Mouse (Mus musculus) induced T-regulatory cell, adult 2 months (primary cell): ENCODE results near the gene Pld1.

Experiments used
- DNase-seq: peaks from one replicate; pipeline ENCODE4 v3.0.0-alpha.2; 2012; ENCODE audit warnings: low read depth

Pld1 gene

DNA sequence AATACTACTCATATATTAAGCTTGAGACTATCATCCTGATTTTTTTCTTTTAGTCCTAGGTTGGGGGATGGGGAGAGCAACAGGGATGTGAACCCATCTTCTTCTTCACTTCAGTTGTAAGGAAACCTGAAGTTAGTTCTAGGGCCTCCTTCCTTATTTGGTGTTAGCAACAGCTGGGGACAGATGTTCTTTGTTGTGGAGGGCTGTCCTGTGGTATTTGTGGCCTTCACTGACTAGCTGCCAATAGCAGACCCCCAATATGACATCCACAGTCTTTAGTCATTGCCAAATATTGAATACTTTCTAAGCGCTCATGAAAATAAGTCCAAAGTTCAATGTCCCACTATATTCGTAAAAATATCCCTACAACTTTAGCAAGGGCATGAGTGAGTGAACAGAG, 111.0 kb downstream of the Pld1 start:
- no peak for DNase-seq

DNA sequence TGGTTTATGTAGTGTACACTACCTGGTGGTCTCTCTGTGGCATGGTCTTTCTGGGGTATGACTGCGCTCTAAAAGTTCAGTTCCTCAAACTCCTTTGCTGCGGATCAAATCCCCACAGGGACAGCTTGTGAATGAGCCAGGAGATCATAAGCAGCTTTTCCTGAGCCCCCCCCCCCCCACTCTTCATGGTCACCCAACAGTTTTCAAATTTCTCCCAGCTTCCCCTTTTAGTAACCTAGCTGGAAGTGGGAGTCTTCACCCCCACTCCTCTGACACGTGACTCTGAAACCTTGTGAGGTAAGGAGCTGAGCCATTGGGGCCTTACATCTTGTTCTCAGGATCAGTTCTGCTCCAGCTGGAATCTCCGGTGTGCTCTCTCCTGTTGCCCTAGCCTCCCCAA, 114.6 kb downstream of the Pld1 start:
- no peak for DNase-seq

DNA sequence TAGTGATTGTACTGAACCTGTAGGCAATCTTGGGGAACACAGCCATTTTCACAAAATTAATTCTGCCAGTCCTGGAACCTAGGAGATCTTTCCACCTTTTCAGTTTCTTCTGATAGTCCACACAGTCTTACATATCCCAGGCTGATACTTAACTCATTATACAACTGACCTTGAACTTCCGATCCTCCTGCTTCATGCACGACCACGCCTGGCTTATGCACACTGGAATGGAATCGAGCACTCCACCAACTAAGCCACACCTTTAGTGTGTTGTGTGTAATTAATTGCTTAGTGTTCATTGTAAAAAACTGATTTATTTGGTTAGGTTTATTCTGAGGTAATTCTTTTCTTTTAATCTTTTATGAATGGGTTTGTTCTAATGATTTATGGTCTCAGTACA, 122.2 kb downstream of the Pld1 start:
- DNase-seq, result no peak

DNA sequence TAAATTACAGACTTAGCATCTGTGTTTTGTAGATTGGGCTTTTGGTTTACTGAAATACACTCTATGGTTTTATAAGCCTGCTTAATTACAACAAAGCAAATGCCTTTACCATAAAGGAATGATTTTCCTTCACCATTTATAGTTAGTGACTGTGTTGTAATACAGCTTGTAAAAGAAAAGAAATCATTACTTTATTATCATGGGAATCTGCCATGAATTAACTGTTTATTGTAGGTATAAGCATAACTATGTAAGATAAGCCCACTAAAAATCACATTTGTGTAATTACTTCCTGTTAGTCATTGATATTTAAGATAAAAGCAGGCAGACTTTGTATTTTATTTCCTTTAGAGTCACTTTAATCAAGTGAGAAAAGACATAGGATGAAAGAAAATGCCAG, 122.7 kb downstream of the Pld1 start:
- DNase-seq, result no peak

DNA sequence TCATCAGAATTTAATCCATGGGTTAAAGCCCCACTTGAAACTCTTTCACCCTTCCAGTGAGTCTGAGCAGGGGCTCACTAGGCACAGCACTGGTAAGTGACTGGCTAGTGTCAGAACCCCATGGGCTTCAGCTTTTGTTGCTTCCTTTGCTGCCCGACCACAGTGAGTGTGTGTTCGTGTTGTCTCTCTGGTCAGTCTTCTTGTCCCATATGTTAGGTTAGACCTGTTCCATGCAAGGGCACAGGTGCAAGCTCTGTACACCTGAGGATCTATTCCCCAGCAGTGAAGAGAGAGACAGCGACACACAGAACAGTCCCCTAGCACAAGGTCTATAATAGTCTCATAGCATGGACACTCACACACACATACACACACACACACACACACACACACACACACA, 140.7 kb downstream of the Pld1 start:
- DNase-seq, result no peak

DNA sequence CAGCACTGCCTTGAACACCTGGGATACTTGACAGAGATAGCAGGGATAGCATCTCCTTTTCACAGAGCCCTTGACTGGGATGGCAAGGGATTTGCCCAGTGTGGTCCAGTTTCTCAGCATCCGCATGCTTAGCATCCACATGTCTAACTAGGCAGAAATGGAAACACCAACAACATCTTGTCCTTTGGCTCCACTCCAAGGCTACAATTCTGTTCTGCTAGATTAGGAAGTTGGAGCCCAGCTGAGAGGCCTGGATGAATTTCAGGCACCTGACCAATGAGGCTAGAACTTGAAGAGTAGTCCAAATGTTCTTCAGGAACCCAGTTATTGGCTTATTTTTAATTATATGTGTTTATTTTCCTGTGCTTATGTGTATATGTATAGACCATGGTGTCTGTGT, 141.6 kb downstream of the Pld1 start:
- DNase-seq, result no peak

DNA sequence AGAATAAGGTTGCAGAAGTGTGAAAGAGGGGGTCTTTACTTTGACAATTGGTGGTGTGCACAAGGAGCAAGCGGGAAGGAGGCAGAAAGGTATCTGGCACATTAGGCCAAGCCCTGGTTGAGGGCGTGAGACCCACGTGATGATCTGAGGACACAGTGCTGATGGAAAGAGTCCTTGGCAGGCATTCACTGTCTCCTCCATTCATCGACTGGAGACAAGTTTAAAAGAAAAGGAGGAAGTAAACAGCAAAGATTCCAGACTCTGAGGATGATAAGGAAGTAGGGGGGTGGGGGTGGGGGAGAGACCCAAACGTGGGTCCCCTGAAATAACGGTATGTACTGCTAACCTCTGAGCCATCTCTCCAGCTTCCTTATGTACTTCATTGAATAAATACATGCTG, 142.5 kb downstream of the Pld1 start:
- no peak for DNase-seq

DNA sequence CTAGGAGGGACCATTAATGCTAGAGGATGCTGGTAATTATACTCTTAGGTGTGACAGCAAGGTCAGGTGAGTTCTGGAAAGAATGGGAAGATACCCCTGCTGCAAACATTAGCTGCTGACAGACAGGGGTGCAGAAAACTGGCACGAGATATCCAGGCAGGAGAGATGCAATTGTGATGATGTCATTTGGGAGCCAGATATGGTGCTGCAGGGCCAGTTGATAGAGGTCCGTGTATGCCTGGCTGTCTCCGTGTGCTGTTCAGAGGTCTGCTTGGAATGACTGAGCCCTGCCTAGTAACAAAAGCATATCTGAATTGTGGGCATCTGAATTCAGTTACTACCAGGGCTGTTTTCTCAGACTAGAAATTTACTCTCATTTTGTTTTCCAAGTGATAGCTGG, 144.7 kb downstream of the Pld1 start:
- DNase-seq, result no peak

DNA sequence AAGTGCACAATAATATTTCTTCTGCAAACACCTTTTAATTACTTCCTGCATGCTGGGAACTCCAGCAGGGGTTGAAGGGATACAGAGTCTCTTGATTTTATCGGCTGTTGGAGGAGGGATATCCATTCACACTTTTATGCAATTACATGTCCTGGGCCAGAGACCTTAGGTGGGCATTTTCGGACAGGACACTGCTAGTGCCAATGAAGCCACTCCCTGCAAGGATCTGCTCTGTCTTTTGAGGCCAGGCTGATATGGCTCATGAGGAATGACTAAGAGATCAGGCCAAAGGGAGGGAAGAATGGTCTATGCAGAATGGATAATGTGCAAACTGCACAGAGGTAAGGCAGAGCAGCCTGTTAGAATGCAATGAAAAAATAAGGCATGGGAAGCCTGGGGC, 145.8 kb downstream of the Pld1 start:
- no peak for DNase-seq

DNA sequence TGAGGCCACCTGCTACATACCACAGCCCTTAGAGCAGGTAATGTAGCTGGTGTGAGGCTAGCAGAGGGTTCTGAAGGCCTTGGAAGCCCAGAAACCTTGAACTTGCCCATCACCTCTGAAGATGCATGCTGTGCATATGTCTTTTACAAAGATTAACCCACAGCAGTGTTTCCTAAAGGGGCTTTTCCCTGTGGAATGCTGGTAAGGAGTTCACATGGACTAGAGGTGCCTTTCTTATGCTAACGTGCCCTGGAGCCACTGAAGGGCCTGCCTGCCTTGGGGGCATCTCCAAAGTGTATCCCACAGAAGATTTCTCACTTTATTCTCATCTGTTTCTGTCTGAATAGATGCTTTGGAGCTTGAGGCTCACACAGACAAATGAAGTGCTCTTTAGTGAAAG, 152.8 kb downstream of the Pld1 start:
- DNase-seq, result no peak

DNA sequence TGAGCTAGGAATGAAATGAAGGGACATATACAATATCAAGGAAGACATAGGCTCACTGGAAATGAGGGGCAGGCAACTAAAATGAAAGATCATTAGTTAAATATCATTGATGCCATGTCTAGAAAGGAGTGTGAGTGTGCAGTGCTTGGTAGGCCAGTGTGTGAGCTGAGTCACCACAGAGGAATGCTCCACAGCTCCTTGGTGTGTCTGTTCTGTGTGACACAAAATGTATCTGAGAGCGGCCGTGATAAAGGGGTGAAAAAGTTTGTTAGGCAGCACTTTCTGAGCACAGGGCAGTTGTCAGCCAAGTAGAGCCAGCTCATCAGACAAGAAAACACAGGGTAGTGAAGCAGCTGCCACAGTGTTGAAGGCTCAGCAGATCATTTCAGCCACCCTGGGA, 153.2 kb downstream of the Pld1 start:
- no peak for DNase-seq

DNA sequence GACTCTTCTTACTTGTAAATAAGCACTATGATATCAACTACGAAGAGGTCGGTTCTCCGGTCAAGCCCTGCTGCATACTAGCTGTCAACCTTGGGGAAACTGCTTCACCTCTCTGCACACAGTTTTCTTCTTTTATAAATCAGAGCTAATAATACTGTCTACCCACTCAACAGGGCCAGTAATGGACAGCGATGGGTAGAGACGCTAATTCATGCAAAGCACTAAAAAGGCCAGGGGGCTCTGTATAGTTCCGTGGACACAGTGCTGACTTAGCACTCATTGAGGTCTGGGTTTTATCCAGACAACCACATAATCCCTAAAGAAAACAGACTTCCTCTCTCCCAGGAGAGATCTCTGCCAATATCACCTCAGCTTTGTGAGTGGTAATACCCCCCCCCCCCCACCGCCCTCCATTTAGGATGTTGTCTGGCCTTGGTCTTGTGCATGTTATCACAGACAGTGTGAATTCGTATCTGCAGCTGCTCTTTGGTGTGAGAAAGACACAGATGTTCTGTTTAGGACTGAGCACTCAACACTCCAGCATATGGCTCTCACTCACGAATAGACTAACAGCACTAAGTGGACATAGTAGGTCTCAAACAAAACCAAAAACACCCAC, 155.3 kb downstream of the Pld1 start:
- no peak for DNase-seq

DNA sequence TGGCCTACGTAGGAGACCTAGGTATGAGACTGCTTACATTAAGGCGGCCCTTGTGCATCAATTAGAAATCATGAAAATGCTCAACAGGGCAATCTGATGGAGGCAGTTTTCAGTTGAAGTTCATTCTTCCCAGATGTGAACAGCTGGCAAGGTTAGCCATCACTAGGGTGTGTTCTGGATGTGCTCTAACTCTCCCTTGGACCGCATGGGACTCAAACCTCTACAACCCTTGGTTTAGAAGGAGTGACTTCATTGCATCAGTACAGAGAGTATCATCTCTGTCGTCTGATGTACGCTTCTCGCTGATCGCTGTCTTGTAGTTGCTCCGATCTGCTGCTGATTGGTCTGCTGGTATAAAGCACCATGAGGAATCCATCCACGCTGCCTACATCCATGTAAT, 157.0 kb downstream of the Pld1 start:
- DNase-seq, result no peak

DNA sequence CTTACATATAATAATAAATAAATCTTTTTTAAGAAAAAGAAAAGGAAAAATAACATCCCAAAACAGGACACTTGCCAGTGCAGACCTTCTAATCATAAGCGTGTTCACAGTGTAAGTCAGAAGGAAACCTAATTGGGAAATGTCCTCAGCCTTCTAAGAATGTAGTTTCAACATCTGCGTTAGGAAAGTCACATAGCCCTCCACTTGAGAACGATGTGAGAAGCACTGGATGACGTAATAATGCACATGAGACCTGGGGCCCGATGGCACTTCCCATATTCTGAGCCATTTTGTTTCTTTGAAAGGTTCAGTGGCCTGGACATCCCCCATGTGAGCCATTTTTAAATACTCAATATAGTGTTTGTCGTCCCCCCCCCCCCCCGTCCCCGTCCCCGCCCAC, 160.7 kb downstream of the Pld1 start:
- no peak for DNase-seq

DNA sequence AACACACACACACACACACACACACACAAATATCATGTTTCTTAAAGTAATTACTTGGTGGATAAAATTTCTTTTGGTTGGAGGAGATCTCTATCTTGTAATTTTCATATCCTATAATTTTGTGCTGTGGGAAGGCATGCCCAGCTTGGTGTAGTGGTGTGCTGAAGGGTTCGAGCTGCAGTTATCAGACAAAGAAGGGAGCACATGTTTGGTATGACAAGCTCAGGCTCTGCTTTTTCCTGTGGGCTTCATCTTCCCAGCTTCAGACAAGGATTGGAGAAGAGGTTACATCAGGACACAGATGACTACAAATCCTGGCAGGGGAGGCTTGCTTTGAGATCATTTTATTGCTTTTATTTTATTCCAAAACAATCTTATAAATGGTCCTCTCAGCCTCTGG, 166.5 kb downstream of the Pld1 start:
- no peak for DNase-seq

DNA sequence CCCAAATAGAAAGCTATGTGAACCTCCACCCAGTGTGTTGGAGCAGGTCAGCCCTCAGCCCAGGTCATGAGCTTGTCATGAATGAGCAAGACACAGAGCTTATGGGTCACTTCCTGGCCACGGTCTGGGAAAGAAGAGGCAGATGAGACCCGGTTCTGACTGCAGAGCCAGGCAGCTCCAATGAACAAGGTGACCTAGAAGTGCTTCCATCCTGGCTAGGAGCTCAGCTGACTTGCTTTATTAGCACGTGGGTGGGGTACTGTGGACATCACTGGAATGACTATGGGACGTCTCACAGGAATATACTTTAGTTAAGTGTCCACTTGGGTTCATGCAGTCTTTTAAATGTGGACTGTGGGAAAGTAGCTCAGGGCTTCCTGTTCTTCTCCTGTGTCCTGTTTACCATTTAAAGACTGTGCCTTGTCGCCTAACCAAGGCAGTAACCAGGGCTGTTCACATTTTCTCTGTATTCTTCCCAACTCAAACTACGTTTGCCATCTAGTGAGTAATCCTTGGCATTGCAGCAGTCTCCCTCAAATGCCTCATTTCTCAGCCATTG, 169.0 kb downstream of the Pld1 start:
- DNase-seq, result no peak

DNA sequence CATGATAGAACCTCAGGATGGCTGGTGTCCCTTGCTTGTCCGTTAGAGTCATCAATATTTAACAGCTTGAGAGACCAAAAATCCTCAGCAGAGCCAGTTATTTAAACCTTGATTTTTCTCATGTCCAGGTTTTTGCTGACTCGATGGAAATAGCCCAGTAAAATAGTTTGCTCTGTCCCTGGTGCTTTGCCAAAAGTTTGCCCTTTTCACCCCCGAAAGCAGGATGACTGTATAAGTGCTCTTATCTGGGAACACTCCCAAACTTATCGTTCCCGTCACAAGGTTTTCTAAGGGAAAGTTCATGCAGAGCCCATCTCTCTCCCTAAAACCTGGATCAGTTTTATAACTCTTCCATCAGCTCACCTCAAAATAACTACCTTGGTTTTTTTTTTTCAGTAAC, 173.0 kb downstream of the Pld1 start:
- DNase-seq, result no peak

DNA sequence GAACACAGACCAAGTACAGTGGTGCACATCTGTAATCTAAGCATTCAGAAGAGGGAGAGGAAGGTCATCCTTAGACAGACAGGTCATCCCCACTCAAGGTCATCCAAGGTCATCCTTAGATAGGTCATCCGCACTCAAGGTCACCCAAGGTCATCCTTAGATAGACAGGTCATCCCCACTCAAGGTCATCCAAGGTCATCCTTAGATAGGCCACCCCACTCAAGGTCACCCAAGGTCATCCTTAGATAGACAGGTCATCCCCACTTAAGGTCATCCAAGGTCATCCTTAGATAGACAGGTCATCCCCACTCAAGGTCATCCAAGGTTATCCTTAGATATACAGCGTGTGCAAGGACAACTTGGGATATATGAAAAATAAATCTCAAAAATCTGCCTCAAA, 175.4 kb downstream of the Pld1 start:
- DNase-seq, result no peak

DNA sequence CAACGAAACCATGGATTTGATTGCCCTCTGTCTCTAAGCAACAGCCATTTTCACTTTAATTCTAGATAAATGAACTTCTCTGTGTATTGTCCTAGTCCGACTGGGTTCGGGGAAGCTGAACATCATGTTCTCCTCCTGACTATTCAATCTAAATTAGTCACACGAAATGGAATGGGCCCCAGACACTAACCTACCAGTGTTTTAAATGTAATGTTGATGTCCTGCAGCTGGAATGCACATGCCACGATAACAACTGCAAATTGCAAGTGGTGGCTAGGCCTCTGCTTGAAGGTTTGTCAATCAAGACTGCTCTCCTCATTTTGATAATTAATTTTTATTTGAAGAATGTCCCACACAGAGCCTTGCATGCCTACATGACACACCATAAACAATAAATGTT, 203.2 kb downstream of the Pld1 start:
- no peak for DNase-seq

DNA sequence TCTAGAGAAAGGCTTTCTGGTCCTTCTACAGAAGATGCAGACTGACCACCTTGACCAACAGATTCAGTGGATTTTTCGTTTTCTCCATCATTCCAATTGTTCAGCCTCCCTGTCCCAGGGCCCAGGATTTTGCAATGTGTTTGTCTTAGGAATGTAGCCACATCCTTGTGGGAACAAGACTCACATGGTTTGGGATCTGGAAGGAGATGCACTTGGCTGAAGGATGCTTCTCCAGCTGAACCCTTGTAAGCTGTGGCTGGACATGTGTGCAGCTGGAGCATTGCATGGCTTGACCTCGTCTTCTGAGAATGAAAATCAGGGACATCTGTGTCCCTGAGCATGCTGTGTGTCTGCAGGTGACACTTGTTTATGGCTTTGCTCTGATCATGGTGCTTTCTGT, 203.6 kb downstream of the Pld1 start:
- DNase-seq, result no peak

DNA sequence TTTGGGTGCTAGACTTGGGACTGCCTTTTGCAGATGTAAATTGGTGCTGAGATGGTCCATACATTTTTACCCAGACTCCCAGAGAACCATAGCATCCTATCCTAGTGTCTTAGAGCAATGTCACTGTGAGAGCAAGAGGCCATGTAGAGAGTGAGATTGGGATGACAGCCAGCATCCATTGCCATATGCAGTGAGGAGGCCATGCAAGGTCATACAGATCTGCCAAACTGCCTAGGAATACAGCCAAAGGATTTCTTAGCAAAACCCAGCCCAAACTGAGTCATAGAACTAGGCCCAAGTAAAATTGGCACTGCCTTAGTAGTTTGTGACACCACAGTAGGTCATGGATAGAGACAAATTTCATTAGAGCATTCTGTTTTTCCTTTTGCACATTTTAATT, 206.2 kb downstream of the Pld1 start:
- no peak for DNase-seq

DNA sequence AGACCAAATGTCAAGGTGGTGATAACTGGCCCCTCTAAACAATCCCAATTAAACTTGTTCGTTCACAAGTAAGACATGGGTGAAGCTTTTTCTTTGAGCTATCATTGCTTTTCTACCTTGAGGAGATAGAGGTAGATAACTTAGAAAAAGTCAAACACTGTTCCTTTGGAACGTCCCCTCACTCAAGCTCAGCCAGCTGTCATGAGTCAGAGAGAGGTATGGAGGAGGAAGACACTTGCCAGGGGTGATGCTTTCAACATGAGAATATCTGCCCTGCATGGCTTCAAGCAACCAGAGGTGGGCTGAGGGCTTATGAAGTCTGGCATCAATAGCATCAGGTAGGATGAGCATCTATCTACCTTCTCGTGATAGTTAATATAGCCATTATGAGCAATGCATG, 207.0 kb downstream of the Pld1 start:
- no peak for DNase-seq

DNA sequence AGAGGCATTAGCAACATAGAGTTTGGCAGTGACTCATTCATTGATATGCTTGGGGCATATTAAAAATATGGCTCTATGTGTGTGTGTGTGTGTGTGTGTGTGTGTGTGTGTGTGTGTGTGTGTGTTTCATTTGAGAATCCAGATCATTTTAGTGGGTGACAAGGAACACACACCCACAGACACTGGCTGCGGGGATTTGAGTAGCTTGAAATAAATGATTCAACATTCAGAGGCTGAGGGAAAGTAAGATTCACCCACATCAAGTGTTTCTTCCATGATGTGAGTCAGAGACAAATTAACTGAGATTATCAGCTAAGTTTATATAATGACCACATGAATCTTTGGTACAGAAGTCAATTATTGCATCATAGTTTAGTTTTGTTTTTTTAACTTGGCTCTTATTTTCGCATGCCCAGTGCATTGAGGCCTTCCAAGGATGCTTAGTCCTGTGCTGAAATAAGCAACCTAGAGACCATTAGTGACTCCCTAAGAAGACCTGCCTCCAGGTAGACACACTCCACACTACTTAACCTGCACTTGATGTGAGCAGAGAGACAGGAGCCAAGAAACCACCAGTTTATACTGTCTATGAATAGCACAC, 211.3 kb downstream of the Pld1 start:
- DNase-seq, result no peak

DNA sequence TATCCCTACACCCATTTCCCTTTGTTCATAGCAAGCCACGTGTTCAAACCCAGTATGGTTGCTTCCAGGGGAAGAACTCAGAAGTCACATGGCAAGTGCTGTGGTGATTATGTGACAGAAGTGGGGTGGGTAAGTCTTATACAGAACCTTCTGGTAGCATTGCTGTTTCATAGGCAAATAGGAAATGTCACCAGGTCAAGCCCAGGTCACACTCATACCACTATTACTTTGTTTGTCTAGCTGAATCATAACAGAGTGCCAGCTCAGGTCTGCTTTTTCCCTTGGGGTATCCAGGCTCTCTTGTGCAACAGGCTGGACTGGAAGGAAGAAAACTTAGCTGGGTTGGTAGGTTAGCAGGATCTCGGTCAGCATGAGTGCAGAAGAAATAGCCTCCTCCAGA, 219.5 kb downstream of the Pld1 start:
- no peak for DNase-seq
